Mouse (Mus musculus): ENCODE data around the gene Ccdc153.

The Ccdc153 gene

DNA sequence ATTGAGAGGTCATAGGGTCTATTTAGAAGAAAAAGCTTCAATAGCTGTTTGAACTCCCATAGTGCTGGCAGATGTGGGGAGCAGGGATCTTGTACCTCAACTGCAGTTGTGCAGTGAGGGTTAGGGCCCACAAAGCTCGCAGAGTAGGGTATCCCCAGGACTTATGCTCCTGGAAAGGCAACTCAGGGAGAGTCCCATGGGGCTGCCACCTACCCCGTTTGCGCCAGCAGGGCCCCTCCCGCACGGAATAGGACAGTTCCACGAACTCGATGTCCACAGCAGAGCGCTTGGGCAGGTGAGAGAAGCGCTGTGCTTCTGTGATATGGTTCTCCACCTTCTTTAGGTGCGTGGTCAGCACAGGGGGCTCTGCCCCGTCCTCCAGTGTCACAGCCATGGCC is 46.5 kb downstream of the Ccdc153 start:
- DNase-seq (ENCODE audit: low spot score in 2 of 2) = no peak

DNA sequence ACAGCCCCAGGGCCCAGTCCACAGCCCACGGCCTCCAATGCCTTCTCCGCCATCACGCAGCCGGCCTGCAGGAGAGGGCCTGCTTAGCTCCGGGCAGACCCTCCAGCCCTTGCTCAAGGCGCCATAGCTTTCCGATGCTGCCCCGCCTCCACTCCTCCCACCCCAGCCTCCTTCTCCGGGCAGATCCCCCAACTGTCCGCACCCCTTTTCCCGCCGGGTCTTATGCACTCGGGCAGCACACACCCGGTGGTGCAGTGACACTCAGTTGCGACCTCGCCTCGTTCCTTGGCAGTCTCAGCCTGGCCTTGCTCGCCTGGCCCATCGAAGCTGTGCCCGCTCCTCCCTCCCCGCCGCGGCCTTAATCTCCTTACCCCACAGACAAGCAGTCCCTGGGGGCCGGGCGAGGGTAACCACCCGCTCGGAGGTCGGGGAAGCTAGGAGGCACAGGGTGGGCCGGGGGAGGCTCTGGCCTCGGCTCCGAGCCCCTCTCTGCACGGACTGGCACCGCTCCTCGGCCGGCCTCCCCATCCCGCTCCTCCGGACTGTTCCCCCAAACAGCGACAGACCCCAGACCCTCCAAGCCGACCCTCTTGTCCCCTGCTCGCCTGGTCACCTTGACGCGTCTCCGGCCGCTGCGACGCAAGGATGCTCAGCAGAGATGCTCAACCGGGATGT is 47.1 kb downstream of the Ccdc153 start:
- DNase-seq (ENCODE audit: low spot score in 2 of 2) = peak in 1 of 2 experiments; percentile 7

DNA sequence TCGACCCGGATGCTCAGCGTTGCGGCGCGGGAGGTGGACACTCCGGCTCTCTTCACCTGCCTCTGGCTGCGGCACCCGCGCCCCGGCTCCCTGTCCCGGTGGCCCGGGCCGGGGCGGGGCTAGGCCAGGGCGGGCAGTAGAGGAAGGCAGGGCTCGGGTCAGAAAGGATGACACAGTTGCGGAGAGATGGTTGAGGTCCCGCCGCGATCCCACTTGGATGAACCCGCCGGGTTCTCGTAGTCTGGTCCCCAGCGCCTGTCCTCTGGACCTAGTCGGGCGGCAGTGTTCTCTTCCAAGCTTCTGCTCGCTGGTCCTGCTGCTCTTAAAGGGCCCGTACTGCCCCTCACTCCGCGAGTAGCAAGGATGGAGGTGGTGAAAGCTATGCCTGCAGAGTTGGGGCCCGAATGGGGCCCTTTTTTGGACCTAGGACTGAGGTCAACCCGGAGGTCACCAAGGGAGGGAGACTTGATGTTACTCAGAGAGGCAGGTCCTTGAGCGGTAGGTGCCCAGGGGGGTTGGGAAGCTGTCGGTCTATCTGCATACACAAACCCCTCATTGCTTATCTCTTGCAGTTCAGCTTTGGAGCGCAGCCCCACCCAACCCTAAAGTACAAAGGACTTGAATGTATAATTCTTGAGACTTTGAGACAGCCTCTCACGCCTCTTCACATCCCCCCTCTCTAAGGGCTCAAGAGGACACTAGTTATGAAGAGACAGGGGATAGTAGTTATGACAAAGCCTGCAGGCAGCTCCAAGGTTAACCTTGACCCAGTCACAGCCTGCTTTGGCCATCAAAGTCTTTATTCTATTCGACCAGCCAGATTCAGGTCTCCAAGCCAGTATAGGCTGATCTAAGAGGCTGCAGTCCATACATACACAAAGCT is 47.8 kb downstream of the Ccdc153 start, which contains the start of gene Abcg4:
Gene Abcg4 (minus strand): TSS at position 540 of the 883 bp plus-strand sequence.
- DNase-seq (ENCODE audit: low spot score in 2 of 2) = peak in 1 of 2 experiments; percentile 6

DNA sequence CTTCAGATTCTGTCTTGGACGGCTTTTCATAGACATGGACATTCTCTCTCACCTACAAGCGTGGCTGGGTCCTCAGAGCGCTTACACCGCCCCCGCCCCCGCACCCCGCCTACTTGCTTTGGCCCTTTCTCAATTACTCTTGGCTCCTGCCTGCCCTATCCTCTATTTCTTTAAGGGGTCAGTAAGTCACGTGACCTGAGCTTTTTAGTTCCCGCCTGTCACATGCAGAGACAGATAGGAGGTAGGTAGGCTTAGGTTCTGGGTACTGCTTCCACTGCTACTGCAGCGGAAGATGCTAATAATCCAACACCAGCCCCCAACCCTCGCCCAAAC is 48.4 kb downstream of the Ccdc153 start:
- DNase-seq (ENCODE audit: low spot score in 2 of 2) = no peak

DNA sequence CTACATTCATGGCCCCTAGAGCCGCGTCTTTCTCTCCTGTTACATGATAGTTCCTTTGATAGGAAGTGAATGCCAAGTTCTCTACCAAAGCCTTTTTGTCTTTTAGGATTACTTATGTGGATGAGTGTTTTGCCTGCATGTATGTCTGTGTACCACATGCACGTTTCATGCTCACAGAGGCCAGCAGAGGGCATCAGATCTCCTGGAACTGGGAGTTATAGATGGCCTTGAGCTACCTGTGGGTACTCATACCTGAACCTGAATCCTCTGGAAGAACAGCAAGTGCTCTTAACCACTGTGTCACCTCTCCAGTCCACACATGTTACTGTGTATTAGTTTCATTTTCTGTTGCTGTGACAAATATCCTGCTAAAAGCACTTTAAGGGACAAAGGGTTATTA is 52.0 kb downstream of the Ccdc153 start:
- peak; percentile 20 to 52 for DNase-seq (ENCODE audit: low spot score in 2 of 2)

Measured in natural killer cell, adult 2 months (primary cell).